Mouse (Mus musculus) gastrocnemius, adult 8-10 months (tissue): ENCODE data around the gene E030025P04Rik. TPM values are rescaled to one million over a fixed set of nuclear protein-coding genes. Genes with fewer than 3 reads are reported as not detected.

Source experiments
- DNase-seq, 2 experiments: peaks; one replicate each; pipeline ENCODE4 v3.0.0; 2022; ENCODE audit warnings: low spot score in 2 of 2
- total RNA-seq, 4 experiments: library from RNA; stranded (reverse); gene quantifications; 2 replicates each; pipeline ENCODE4 v1.2.4; 2022

E030025P04Rik gene
- total RNA-seq, 4 experiments from 2014 or later: not detected

GRCm38 (mm10) chr11:109102646-109103045, 41.5 kb downstream of the E030025P04Rik start:
- DNase-seq: no peak

- DNase-seq: no peak
Observed at GRCm38 (mm10) chr11:109100266-109100665, 43.9 kb downstream of the E030025P04Rik start.

- no peak for DNase-seq
Observed at GRCm38 (mm10) chr11:109091821-109092220, 52.3 kb downstream of the E030025P04Rik start.

Other genes starting within 250 kb of the E030025P04Rik start
- 10 to 100 TPM in 2 of 4 experiments, 1 to 10 TPM in 2; 7.4 to 13.8 (median 10.0) TPM for gene Axin2, start 224.0 kb downstream of the E030025P04Rik start, total RNA-seq
- gene Rgs9, start 153.8 kb upstream of the E030025P04Rik start, total RNA-seq: not detected
- 10 to 100 TPM; 23.3 to 30.3 (median 28.4) TPM for gene Gna13, start 218.5 kb upstream of the E030025P04Rik start, total RNA-seq